Comparison of ENCODE assay signal across 8 mouse cellular contexts in the genomic region with DNA sequence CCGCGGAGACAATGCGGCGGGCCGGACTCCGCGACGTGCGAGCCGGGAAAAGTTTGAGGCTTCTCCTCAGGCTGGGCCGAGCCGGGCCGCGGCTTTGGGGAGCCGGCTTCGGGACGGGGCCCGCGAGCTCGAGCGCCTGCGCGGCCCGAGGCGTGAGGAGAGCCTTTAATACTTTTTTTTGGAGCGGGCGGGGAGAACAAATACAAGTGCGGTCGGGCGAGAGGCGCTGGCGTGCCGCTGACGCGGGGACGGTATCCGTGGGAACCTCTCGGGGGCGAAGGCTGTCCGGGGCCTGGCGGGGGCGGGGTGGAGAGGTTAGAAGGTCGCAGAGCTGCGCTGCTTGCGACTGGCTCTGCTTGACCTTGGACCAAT.
A peak's percentile ranks its signal among the peaks of the same experiment; 100 is the strongest.
DNase-seq lines count a peak whose midpoint lies in the region; ATAC-seq and TF ChIP-seq lines count a peak whose summit lies in the region.

No protein-coding gene starts in this region.

- WGBS in heart, embryonic 11.5 days (ENCODE audit: insufficient replicate concordance): under 1% methylated on average over 44 of the region's 45 CpGs
- WGBS in kidney, embryonic 16.5 days: under 1% methylated on average over 34 of the region's 45 CpGs
- WGBS in liver, embryonic 11.5 days: 1% methylated on average over 44 of the region's 45 CpGs
- under 1% methylated on average over 45 of the region's 45 CpGs for WGBS in stomach, embryonic 16.5 days

- DNase-seq in brain, embryonic 14.5 days (ENCODE audit: low read depth): peak; percentile 86
- DNase-seq in liver, embryonic 11.5 days (ENCODE audit: low spot score): peak; percentile 76
- peak; percentile 87 for DNase-seq in neural tube, embryonic 10.5 days (ENCODE audit: extremely low spot score, low spot score)

- H3K4me3 ChIP-seq in C2C12 (ENCODE audit: insufficient read depth, poor library complexity, severe bottlenecking): peak overlapping the region; percentile 55
- H3K4me3 ChIP-seq in heart, embryonic 11.5 days (ENCODE audit: low read depth, low read length): peak overlapping the region; percentile 86
- peak overlapping the region; percentile 76 for H3K4me3 ChIP-seq in kidney, embryonic 16.5 days (ENCODE audit: low read length)
- peak overlapping the region; percentile 79 for H3K4me3 ChIP-seq in liver, embryonic 11.5 days (ENCODE audit: low read depth, low read length)
- peak overlapping the region; percentile 79 for H3K4me3 ChIP-seq in stomach, embryonic 16.5 days (replicated peaks; ENCODE audit: low read length)

- H3K27ac ChIP-seq in heart, embryonic 11.5 days (ENCODE audit: low read depth, low read length): peak overlapping the region; percentile 95
- H3K27ac ChIP-seq in kidney, embryonic 16.5 days (ENCODE audit: low read length): peak overlapping the region; percentile 91
- peak overlapping the region; percentile 82 for H3K27ac ChIP-seq in liver, embryonic 11.5 days (ENCODE audit: low read depth, low read length)
- H3K27ac ChIP-seq in stomach, embryonic 16.5 days (ENCODE audit: low read length): peak overlapping the region; percentile 89

- ATAC-seq in erythroblast, adult 5-6 weeks (replicated peaks; ENCODE audit: low FRiP score, poor library complexity, severe bottlenecking): peak; percentile 58
- ATAC-seq in heart, embryonic 11.5 days (replicated peaks; ENCODE audit: insufficient number of reproducible peaks, low FRiP score, low TSS enrichment): peak; percentile 67
- ATAC-seq in kidney, embryonic 16.5 days (ENCODE audit: low FRiP score, low TSS enrichment): peak; percentile 76
- ATAC-seq in liver, embryonic 11.5 days (replicated peaks; ENCODE audit: low FRiP score): peak; percentile 62
- peak; percentile 50 for ATAC-seq in stomach, embryonic 16.5 days (ENCODE audit: insufficient read depth, low FRiP score)

- TF ChIP-seq CTCF in C2C12 (IDR thresholded peaks at IDR 0.05; ENCODE audit: control insufficient read depth, insufficient read depth, insufficient read length): no peak
- no peak for TF ChIP-seq CTCF in brain, embryonic 14.5 days (IDR thresholded peaks at IDR 0.05; ENCODE audit: borderline replicate concordance, extremely low read depth, insufficient read depth, insufficient read length)

- H3ac ChIP-seq in C2C12 (ENCODE audit: control insufficient read depth, insufficient read length, low read depth): peak overlapping the region; percentile 90

- no peaks in the 10 kb centered on the region for H3K27me3 ChIP-seq in C2C12 (ENCODE audit: control insufficient read depth, insufficient read depth, insufficient read length)
- no peaks in the 10 kb centered on the region for H3K27me3 ChIP-seq in heart, embryonic 11.5 days (ENCODE audit: control insufficient read depth, insufficient read depth, low read length)
- no peaks in the 10 kb centered on the region for H3K27me3 ChIP-seq in kidney, embryonic 16.5 days (ENCODE audit: insufficient read depth, low read length)
- H3K27me3 ChIP-seq in liver, embryonic 11.5 days (replicated peaks; ENCODE audit: control insufficient read depth, insufficient read depth, low read length): no peaks in the 10 kb centered on the region
- H3K27me3 ChIP-seq in stomach, embryonic 16.5 days (ENCODE audit: control insufficient read depth, insufficient read depth, low read length): no peaks in the 10 kb centered on the region

- H3K9ac ChIP-seq in heart, embryonic 11.5 days (ENCODE audit: low read depth, low read length): peak overlapping the region; percentile 94
- peak overlapping the region; percentile 82 for H3K9ac ChIP-seq in kidney, embryonic 16.5 days (replicated peaks; ENCODE audit: low read length)
- H3K9ac ChIP-seq in liver, embryonic 11.5 days (ENCODE audit: low read depth, low read length): peak overlapping the region; percentile 80
- peak overlapping the region; percentile 85 for H3K9ac ChIP-seq in stomach, embryonic 16.5 days (ENCODE audit: low read length)

- peak overlapping the region; percentile 79 for H3K4me2 ChIP-seq in heart, embryonic 11.5 days
- peak overlapping the region; percentile 62 for H3K4me2 ChIP-seq in kidney, embryonic 16.5 days (replicated peaks; ENCODE audit: low read depth, low read length)
- H3K4me2 ChIP-seq in liver, embryonic 11.5 days: peak overlapping the region; percentile 97
- H3K4me2 ChIP-seq in stomach, embryonic 16.5 days (ENCODE audit: low read depth, low read length): peak overlapping the region; percentile 89

- H3K36me3 ChIP-seq in C2C12 (ENCODE audit: control insufficient read depth, insufficient read depth): peaks cover 15% of the 10 kb centered on the region
- no peaks in the 10 kb centered on the region for H3K36me3 ChIP-seq in heart, embryonic 11.5 days (ENCODE audit: control insufficient read depth, insufficient read depth, low read length)
- no peaks in the 10 kb centered on the region for H3K36me3 ChIP-seq in kidney, embryonic 16.5 days (ENCODE audit: insufficient read depth, low read length)
- no peaks in the 10 kb centered on the region for H3K36me3 ChIP-seq in liver, embryonic 11.5 days (ENCODE audit: control insufficient read depth, insufficient read depth, low read length)
- H3K36me3 ChIP-seq in stomach, embryonic 16.5 days (ENCODE audit: control insufficient read depth, insufficient read depth, low read length): no peaks in the 10 kb centered on the region

- no peak for TF ChIP-seq POLR2A in brain, embryonic 14.5 days (IDR thresholded peaks at IDR 0.05; ENCODE audit: borderline replicate concordance, extremely low read depth, insufficient read depth, insufficient read length, poor library complexity, severe bottlenecking)

- peaks cover 47% of the 10 kb centered on the region for H3K79me3 ChIP-seq in C2C12 (ENCODE audit: low read depth)

- peaks cover 12% of the 10 kb centered on the region; the same call in 1 of the 2 replicates for H3K4me1 ChIP-seq in heart, embryonic 11.5 days (ENCODE audit: control insufficient read depth, insufficient read depth, low read length)
- peaks cover 23% of the 10 kb centered on the region for H3K4me1 ChIP-seq in kidney, embryonic 16.5 days (ENCODE audit: insufficient read depth, low read length)
- peaks cover 6% of the 10 kb centered on the region; the same call in 1 of the 2 replicates for H3K4me1 ChIP-seq in liver, embryonic 11.5 days (replicated peaks; ENCODE audit: control insufficient read depth, insufficient read depth, low read length)
- 0 out of 2 replicates have a peak, but pooled peaks cover 4% of the 10 kb centered on the region for H3K4me1 ChIP-seq in stomach, embryonic 16.5 days (ENCODE audit: control insufficient read depth, insufficient read depth, low read length)

- H3K79me2 ChIP-seq in C2C12 (ENCODE audit: control insufficient read depth, insufficient read depth): peaks cover 51% of the 10 kb centered on the region

- no peaks in the 10 kb centered on the region for H3K9me3 ChIP-seq in heart, embryonic 11.5 days (replicated peaks; ENCODE audit: control insufficient read depth, low read length)
- no peaks in the 10 kb centered on the region for H3K9me3 ChIP-seq in kidney, embryonic 16.5 days (ENCODE audit: low read length)
- no peaks in the 10 kb centered on the region for H3K9me3 ChIP-seq in liver, embryonic 11.5 days (ENCODE audit: control insufficient read depth, low read length)
- no peaks in the 10 kb centered on the region for H3K9me3 ChIP-seq in stomach, embryonic 16.5 days (replicated peaks; ENCODE audit: control insufficient read depth, low read length)

TF ChIP-seq in C2C12, 6 proteins besides CTCF, POLR2A, EP300 and RAD21:
- TF ChIP-seq MAX (IDR thresholded peaks at IDR 0.05) (no peak), FOSL1 (IDR thresholded peaks at IDR 0.05; ENCODE audit: insufficient read depth, low read length, poor library complexity, severe bottlenecking) (no peak), CEBPB (IDR thresholded peaks at IDR 0.05; ENCODE audit: low read depth) (no peak), MYOG (IDR thresholded peaks at IDR 0.05; ENCODE audit: control insufficient read depth, extremely low read depth, insufficient read length) (no peak)

Comparison
In these comparisons a context has a peak if more than half of its experiments do, and no peak if none do; other contexts are left out.
1. Peak in every context shown above with its lines: DNase-seq, ATAC-seq, H3K4me3 ChIP-seq and H3K27ac ChIP-seq.